Mouse (Mus musculus) lung, adult 2 months (tissue): ENCODE measurements at regions not wholly inside any gene's neighbourhood (a gene's known extent, or its start where the extent isn't known, plus 50 kb on each side); places are given as distances from the start of the nearest gene placed in this dataset.

ENCODE experiments used
- DNase-seq: peaks from one replicate; pipeline ENCODE4 v3.0.0; 2022
- H3K4me1 ChIP-seq: fragments of 200-500 bp; 2 replicates; pipeline ENCODE4 v1.6.1; 2011; ENCODE audit warnings: low read length; ENCODE audit not compliant: control insufficient read depth, insufficient read depth
- H3K4me3 ChIP-seq: fragments of 200-500 bp; replicated peaks from 2 replicates; pipeline ENCODE3; 2011; ENCODE audit warnings: low read depth, mild to moderate bottlenecking, control low read depth, low read length; ENCODE audit errors: extremely low read depth
- CTCF ChIP-seq: fragments of 200-500 bp; IDR thresholded peaks from 2 replicates; pipeline ENCODE4 v1.5.1; 2011; ENCODE audit warnings: mild to moderate bottlenecking, low read length, control low read depth; ENCODE audit not compliant: insufficient read depth
- POLR2A ChIP-seq: fragments of 200-500 bp; IDR thresholded peaks from 2 replicates; pipeline ENCODE4 v1.6.1; 2011; ENCODE audit warnings: low read depth, mild to moderate bottlenecking, control low read depth, low read length, borderline replicate concordance; ENCODE audit errors: extremely low read depth
- WGBS: fragments of 180-500 bp; shearing (Covaris S2); methylation state at CpG from one replicate; pipeline ENCODE4 v1.1.7; 2018; 5-methylcytosine and 5-hydroxymethylcytosine counted together

DNA sequence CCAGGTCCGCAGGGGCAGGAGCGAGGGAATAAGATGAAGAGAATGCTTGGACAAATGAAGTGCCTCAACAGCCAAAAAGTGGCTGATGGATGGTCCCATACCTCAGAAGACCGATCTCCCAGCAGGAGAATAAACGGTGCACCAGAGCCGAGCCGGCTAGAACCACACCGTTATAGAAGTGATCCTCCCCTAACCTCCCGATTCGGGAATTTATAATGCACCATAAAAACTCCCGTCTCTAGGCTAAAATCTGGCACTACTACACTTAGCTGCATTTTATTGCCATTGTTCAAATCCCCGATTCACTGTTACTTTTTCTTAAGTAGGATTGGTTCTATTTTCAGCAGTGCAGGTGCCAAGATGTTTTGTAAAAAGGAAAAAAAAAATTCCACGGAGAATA lies 54.6 kb upstream of the Cdh6 start:
- no peak overlapping the region for H3K4me3 ChIP-seq
- H3K4me1 ChIP-seq, result no peaks in the 10 kb centered on the region
- TF ChIP-seq CTCF, result no peak
- no peak for TF ChIP-seq POLR2A
- 92% methylated on average over 12 of the region's 12 CpGs for WGBS
- DNase-seq, result no peak
